Mouse (Mus musculus) thymus, adult 2 months (tissue): ENCODE results near the gene Kif1b. TPM values are rescaled to one million over a fixed set of nuclear protein-coding genes. Genes with fewer than 3 reads are reported as not detected.

ENCODE experiments used
- DNase-seq: peaks from one replicate; pipeline ENCODE4 v3.0.0; 2021
- H3K27ac ChIP-seq: fragments of 200-500 bp; 2 replicates; pipeline ENCODE4 v1.5.1; 2012; ENCODE audit warnings: low read length, control low read depth; ENCODE audit not compliant: control insufficient read depth, insufficient read depth
- H3K27me3 ChIP-seq: fragments of 200-500 bp; 2 replicates; pipeline ENCODE4 v1.6.1; 2012; ENCODE audit warnings: mild to moderate bottlenecking, low read length, moderate library complexity, mixed read lengths; ENCODE audit not compliant: control insufficient read depth, insufficient read depth
- H3K36me3 ChIP-seq: fragments of 200-500 bp; 2 replicates; pipeline ENCODE4 v1.6.1; 2012; ENCODE audit warnings: mild to moderate bottlenecking, low read length, moderate library complexity; ENCODE audit not compliant: control insufficient read depth, insufficient read depth
- H3K4me1 ChIP-seq: fragments of 200-500 bp; replicated peaks from 2 replicates; pipeline ENCODE4 v1.6.1; 2012; ENCODE audit warnings: low read length; ENCODE audit not compliant: control insufficient read depth, insufficient read depth
- H3K4me3 ChIP-seq: fragments of 200-500 bp; 2 replicates; pipeline ENCODE4 v1.5.1; 2012; ENCODE audit warnings: mild to moderate bottlenecking, low read length, control low read depth, moderate library complexity; ENCODE audit not compliant: control insufficient read depth, insufficient read depth
- CTCF ChIP-seq: fragments of 200-500 bp; IDR thresholded peaks from 2 replicates; pipeline ENCODE4 v1.5.1; 2012; ENCODE audit warnings: mild to moderate bottlenecking, control low read depth, low read length, moderate library complexity, borderline replicate concordance; ENCODE audit not compliant: control insufficient read depth, poor library complexity, insufficient read depth; ENCODE audit errors: extremely low read depth
- POLR2A ChIP-seq: fragments of 200-500 bp; IDR thresholded peaks from 2 replicates; pipeline ENCODE4 v1.6.1; 2012; ENCODE audit warnings: mild to moderate bottlenecking, low read length, control low read depth, moderate library complexity; ENCODE audit not compliant: control insufficient read depth, poor library complexity, insufficient read depth; ENCODE audit errors: extremely low read depth
- WGBS: fragments of 180-500 bp; shearing (Covaris S2); methylation state at CpG from one replicate; pipeline ENCODE4 v1.1.7; 2018; 5-methylcytosine and 5-hydroxymethylcytosine counted together
- polyA plus RNA-seq: library from polyadenylated mRNA; depleted of rRNA; stranded (reverse); fragments of >200 nt; gene quantifications from 2 replicates; pipeline ENCODE4 v1.2.3, GENCODE M21; 2012; rRNA removed

Kif1b gene
- 21.5 and 23.9 TPM in 2 replicates for polyA plus RNA-seq

GRCm38 (mm10) chr4:149307596-149308490 lies at the start of gene Kif1b:
TSS of gene Kif1b (minus strand) at chr4:149307693.
- peaks cover 17% of the 10 kb centered on the region for H3K4me1 ChIP-seq
- H3K4me3 ChIP-seq: peak within 1 kb of the TSS; percentile 76
- peak; percentile 98 for TF ChIP-seq CTCF
- TF ChIP-seq POLR2A: peak; percentile 68
- no peak within 1 kb of the TSS for H3K27ac ChIP-seq
- 2% methylated on average over 79 of the region's 79 CpGs for WGBS
- H3K36me3 ChIP-seq: no peaks in the 10 kb centered on the region
- DNase-seq: peak; percentile 98
- H3K27me3 ChIP-seq: peaks cover 11% of the 10 kb centered on the region

DNA sequence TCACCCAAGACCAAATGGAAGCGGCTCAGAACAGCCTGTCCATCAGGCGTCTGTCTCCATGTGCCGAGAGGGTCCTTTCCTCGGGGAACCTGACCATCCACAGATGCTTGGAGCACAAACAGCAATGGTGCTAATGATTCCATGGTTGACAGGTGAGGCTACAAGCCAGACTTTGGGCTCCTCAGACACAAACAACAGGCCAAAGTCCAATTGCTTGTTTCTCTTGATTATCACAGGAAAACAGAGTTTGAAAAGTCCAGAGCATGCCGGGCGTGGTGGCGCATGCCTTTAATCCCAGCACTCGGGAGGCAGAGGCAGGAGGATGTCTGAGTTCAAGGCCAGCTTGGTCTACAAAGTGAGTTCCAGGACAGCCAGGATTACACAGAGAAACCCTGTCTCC lies 47.2 kb upstream of the Kif1b start:
- Histone ChIP-seq H3K27me3 (no peaks in the 10 kb centered on the region), H3K4me3 (no peak overlapping the region), H3K4me1 (no peaks in the 10 kb centered on the region), H3K27ac (no peak overlapping the region), H3K36me3 (peaks cover 85% of the 10 kb centered on the region)
- no peak for DNase-seq
- TF ChIP-seq CTCF (no peak), POLR2A (no peak)
- 98% methylated on average over 8 of the region's 8 CpGs for WGBS

GRCm38 (mm10) chr4:149351596-149352150 lies 44.2 kb upstream of the Kif1b start:
- no peaks in the 10 kb centered on the region for H3K4me1 ChIP-seq
- H3K36me3 ChIP-seq: peaks cover 75% of the 10 kb centered on the region
- WGBS: 95% methylated on average over 8 of the region's 8 CpGs
- TF ChIP-seq POLR2A (no peak), CTCF (no peak)
- H3K4me3 ChIP-seq: no peak overlapping the region
- no peak overlapping the region for H3K27ac ChIP-seq
- H3K27me3 ChIP-seq: no peaks in the 10 kb centered on the region
- no peak for DNase-seq

GRCm38 (mm10) chr4:149348963-149349362 lies 41.5 kb upstream of the Kif1b start:
- no peak for DNase-seq
- Histone ChIP-seq H3K27me3 (no peaks in the 10 kb centered on the region), H3K27ac (no peak overlapping the region), H3K4me1 (no peaks in the 10 kb centered on the region), H3K4me3 (no peak overlapping the region), H3K36me3 (peaks cover 73% of the 10 kb centered on the region)
- WGBS: 90% methylated on average over 5 of the region's 5 CpGs
- TF ChIP-seq CTCF (no peak), POLR2A (no peak)

DNA sequence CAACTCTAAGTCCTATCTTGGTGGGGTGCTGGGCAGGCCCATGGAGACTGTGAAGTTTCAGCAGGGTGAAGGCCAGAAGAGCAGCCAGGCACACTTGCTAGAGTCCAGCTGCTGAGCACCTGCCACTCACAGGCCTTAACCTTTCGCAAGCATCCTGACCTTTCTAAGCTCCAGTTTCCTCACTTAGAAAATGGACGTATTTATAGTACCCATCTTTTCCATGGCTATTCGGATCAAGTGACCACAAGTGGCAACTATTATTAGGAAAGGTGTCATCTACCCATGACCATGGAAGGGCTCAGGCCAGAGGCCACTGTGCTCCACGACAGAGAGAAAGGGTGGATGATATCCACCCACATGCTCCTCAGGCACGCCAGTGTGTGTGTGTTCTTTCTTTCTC lies 38.4 kb upstream of the Kif1b start:
- peaks cover 71% of the 10 kb centered on the region for H3K36me3 ChIP-seq
- no peaks in the 10 kb centered on the region for H3K27me3 ChIP-seq
- no peaks in the 10 kb centered on the region for H3K4me1 ChIP-seq
- H3K4me3 ChIP-seq: no peak overlapping the region
- H3K27ac ChIP-seq: no peak overlapping the region
- DNase-seq: no peak
- WGBS: 95% methylated on average over 5 of the region's 5 CpGs
- TF ChIP-seq CTCF (no peak), POLR2A (no peak)

DNA sequence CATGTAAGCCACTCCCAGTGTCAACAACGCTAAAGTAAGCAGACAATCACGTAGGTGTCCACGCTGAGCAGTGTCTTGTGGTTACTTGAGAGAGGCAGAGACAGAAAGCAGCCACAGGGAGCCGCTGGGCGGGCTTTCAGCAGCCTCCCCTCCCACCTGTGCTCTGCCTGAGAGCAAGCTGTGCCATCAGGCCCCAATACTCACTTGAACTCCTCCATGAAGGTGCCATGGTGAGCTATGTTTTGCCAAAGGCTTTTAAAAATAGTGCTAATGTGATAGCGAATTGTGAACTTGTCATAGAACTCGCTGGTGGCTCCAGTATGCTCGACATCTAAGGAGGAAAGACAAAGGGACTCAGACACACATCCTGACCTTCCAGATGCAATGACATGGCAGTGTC lies 36.8 kb upstream of the Kif1b start:
- DNase-seq: no peak
- Histone ChIP-seq H3K36me3 (peaks cover 60% of the 10 kb centered on the region), H3K27ac (no peak overlapping the region), H3K4me3 (no peak overlapping the region), H3K27me3 (no peaks in the 10 kb centered on the region), H3K4me1 (no peaks in the 10 kb centered on the region)
- TF ChIP-seq CTCF (no peak), POLR2A (no peak)
- WGBS: 91% methylated on average over 8 of the region's 8 CpGs
